Mouse (Mus musculus) heart, adult 8-10 months (tissue): ENCODE data around the gene Gapt. TPM values are rescaled to one million over a fixed set of nuclear protein-coding genes. Genes with fewer than 3 reads are reported as not detected.

ENCODE experiments used
- DNase-seq: peaks from one replicate; pipeline ENCODE4 v3.0.0; 2022; ENCODE audit warnings: low spot score
- total RNA-seq, 4 experiments: library from RNA; stranded (reverse); gene quantifications; 2 replicates each; pipeline ENCODE4 v1.2.4; 2022

Gapt gene
- total RNA-seq, 4 experiments from 2014 or later: 0.16 to 0.19 (median 0.17) TPM

DNA sequence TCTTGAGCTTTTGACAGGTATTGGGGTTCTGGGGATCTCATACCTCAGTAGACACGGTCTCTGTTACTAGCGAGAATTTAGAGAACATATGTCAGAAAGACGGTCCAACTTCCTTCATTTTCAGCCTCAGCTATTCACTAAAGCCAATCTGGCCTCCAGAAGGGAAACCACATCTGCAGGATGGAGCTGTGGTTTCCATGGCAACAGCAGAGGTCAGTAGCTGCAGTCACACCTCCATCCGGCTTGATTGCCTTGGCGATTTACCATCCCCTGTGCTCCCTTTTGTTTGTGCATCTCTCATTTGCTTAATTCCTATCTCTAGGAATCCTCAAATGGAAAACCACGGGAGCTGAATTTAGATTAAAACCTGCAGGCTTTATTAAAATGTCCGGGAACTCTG, 10.3 kb downstream of the Gapt start:
- no peak for DNase-seq

DNA sequence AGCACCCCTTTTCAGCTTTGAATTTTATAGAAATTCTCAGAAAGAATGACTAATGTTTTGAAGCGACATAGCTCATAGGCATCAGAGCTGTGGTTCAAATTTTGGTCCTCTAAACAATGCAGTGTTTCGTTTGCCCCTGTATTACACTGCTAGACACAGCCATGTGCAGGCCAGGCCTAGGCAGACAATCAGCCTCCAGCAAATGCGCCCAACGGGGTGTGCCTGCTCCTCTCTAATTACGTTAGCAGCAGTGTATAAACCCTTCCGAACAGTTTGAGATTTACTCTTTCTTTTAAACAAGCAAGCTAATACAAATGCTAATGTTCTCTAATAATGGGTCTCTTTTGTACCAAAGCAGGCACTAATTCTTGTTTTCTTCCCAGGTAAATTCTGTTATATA, 14.4 kb downstream of the Gapt start:
- no peak for DNase-seq

DNA sequence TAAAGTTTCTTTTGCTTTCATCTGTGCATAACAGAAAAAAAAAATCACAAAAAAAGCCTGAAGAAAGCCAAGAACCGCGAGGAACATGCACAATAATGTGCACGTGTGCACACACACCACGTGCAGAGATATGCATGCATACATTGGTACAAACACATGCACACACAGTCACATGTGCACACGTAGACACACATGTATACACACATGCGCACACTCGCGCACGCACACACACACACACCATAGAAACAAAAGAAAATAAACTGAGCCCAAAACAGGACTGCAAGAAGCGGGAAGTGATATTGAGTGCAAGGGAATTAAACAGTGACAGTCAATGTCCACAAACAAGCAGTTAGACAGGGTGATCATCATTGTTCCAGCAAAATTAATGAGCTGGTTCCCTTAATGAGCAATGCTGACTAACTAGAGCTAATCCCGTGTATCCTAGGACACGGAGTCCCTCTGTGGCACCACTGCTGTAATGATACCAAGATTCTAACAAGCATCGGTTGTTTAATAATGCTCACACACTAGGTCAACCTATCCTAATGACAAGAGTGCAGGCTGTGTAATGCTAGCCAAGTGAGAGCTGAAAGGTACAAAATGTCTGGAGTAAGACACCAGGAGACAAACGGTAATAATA, 23.9 kb downstream of the Gapt start:
- no peak for DNase-seq

DNA sequence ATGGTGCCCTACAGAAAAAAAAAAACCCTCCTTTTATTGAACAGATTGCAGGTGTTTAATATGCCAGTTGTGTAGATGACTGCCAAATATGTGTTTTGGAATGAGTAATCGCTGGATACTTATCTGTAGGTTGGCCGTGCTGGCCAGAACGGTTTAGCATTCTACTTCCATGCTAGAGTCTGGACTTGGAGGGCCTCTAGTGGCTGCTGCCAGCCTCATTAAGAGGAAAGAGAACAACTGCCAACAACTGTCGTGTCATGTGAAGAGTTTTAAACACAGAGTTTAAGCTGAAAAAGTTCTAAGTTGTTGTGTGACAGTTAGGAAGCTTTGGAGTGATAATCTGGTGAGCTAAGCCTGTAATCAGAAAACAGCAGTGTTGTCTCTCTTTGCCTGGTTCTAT, 38.3 kb downstream of the Gapt start:
- no peak for DNase-seq

DNA sequence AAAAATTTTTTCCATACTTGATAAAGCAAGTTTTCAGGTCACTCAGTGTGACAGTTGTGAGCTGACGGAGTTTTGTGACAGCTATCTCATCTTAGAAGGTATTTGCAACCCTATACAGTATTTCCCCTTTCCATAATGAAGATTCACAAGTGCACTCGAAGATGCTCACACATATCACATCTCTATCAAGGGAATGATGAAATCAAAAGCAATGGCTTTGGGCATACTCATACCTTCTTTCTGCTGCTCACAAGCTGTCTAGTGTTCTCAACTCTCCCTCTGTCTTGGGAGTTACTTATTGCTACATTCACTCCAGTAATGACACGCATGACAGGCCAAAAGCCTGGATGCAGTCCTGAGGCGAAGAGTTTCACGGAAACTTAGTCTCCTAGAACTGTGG, 49.8 kb downstream of the Gapt start:
- no peak for DNase-seq

Other genes with a start within 250 kb of the Gapt start
- under 1 TPM; 0.03 to 0.22 (median 0.08) TPM for gene Rab3c, start 76.2 kb downstream of the Gapt start, total RNA-seq
- 10 to 100 TPM; 19.7 to 26.0 (median 23.0) TPM for gene Plk2, start 37.8 kb upstream of the Gapt start, total RNA-seq